Mouse (Mus musculus): Measurements from ENCODE around the gene Il11. TPM values are rescaled to one million over a fixed set of nuclear protein-coding genes. Genes with fewer than 3 reads are reported as not detected.

Gene Il11
- polyA plus RNA-seq, 1 experiment = 0.60 TPM

DNA sequence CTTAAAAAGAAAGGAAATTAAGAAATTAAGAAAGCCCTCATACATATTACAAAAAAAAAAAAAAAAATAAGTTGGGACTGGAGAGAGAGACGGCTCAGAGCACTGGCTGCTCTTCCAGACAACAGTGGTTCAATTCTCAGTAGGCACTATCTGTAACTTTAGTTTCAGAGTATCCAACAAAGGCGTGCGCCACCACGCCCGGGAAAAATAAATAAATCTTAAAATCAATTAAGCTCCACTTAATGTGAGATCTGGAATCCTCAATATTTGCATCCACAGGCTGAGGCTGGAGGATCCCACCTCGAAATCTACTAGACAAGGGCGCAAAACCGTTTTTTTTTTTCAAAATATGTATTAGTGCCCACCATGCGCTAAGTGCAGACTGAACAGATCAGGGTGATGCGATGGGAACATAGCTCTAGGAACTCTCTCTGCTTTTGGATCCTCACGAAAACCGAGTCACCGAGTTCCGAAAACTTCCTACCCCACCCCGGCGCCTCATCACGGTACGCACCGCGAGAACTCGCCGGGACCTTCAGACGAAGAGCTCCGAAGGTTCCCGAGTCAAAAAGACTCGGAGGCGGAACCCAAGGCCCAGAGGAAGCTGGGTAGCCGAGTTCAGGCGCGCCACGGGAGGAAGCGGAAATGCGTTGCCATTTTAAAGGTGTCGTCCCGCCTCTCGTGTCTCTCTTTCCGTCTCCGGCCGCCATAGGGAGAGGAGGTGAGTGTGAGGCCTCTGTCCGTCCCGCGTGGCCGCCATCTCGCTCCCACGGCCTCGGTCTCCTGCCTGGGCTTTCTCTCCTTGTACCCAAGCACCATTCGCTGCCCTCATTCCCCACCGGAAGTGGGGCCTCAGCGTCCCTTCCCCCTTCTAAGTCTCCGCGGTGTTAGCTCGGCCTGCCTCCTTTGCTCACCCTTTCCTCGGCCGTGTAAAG is 9.9 kb upstream of the Il11 start, which contains the start of gene Rpl28:
Gene Rpl28, plus strand, starts transcription at position 597 of the 935 bp plus-strand sequence.
- no peak for TF ChIP-seq GATA1 (IDR thresholded peaks at IDR 0.05; ENCODE audit: low read length)

DNA sequence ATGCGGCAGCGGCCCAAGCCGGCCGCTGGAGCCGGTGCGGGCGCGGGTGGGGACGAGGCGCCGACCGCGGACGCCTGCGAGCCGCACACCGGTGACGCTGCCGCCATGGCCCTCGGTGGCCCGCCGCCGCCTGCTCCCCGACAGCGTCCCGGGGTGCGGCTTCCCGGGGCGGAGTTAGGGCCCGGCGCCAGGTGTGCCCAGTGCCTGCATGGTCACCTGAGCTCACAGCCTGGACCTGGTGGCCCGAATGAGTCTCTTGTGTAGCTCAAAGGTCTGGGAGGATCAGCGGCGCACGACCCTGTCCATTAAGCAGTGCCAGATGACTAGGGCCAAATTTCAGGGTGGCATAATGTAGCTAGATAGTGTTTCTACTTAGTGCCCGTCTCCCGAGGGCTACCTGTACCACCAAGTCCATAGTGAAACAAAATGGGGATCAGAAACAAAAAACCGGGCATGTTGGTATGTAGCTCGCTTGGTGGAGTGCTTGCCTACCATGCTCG is 6.8 kb upstream of the Il11 start, which contains the start of gene Tmem238:
Gene Tmem238, minus strand, starts transcription at position 221 of the 500 bp plus-strand sequence.
- TF ChIP-seq GATA1 (IDR thresholded peaks at IDR 0.05; ENCODE audit: low read length) = no peak

DNA sequence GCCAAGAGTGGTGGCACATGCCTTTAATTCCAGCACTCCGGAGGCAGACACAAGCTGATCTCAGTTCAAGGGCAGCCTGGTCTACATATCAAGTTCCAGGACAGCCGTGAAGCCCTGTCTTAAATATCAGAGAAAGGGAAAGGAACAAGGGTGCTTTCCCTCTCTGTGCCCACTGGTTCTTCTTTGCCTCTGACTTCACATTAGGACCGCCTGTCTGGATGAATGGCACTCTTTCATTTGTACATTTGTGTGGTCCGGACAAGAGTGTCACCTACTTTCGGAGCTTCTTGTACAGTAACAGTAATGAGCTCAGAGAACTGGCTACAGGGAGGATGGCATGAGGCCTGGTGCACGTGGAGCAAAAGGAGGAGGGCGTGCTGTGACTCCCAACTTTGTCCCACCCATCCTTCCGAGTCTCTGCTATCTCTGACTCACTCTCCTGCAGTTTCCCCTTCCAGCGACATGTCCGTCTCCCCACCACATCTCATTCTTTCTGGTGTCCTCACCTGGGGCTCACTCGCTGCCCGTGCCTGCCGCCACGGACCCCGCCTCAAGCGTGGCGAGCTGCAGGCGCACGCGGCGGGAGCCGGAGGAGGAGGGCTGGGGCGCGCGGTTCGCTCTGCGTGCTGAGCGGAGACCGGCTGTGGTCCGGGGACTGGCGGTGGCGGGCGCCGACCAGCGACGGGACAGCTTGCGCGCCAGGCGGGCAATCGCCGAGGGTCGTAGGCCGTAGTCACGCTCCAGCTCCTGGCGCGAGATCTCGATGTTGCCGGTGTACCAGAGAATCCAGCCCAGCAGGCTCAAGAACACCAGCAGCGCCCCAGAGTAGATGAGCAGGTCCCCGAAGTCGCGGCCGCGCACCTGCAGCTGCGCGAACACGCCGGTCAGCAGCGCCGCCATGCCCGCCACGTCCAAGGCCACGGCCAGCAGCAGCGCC is 6.1 kb upstream of the Il11 start:
- TF ChIP-seq GATA1 (IDR thresholded peaks at IDR 0.05; ENCODE audit: low read length) = no peak

DNA sequence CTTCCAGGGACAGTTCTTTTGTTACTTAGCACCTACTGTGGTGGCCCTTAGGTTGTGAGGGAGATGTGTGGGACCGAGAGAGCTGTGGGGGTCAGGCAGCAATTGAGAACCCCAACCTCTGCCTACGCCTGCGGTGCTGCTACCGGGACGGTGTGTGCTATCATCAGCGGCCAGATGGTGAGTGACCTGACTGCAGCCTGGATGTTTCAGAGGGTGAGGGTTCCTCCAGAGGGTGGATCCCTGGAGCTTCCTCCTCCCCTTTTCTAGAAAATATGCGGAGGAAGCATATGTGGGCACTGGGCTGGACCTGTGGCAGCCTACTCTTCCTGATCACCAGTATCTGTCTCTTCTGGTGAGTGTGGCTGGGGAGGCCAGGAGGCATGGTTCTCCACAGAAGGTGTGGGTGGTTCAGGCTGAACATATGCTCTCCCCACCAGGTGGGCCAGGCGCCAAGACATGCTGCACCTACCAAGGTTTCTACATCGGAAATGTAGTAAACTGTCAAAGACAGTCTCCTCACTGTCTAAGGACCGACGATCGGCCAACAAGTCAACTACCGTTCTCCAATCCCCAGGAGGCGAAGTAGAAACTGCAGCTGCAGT is 1.1 kb upstream of the Il11 start:
- no peak for TF ChIP-seq GATA1 (IDR thresholded peaks at IDR 0.05; ENCODE audit: low read length)

DNA sequence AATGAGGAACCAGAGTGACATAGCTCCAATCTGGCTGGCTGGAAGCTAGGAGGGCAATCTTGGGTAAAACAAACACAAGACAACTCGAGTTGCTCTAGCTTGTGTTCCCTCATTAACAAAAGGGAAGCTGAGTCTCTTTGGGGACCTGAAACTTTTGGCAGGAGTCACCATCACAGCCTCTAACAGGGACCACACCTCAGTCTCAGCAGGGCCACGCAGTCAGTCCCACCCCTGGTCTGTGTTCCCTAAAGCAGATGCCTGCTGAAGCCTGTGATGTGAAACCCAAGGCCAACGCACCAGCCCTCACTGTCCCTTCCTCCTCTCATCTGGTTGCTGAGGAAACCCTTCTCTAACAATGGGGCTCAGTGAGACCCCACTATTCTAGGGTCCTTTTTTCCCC is 529 bp downstream of the Il11 start:
- no peak for TF ChIP-seq GATA1 (IDR thresholded peaks at IDR 0.05; ENCODE audit: low read length)

DNA sequence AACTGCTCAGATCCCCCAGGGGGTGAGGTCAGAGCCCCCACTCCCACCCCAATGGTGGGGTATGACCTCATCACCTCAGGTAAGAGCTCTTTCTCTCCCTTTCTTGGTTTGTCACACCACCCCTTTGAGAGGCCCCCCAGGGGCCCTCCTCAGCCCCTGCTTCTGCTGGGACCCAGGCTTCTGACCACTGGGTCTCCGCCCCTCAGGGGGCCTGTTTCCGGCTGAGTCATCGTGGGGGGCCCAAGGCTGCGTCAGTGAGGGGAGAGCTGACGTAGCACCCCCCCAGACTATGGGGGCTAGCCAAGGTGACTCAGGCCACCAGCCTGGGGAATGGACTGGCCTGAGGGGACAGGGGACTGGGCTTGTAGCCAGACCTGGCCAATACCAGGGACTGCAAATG is 2.7 kb downstream of the Il11 start:
- TF ChIP-seq GATA1 (IDR thresholded peaks at IDR 0.05; ENCODE audit: low read length) = no peak

DNA sequence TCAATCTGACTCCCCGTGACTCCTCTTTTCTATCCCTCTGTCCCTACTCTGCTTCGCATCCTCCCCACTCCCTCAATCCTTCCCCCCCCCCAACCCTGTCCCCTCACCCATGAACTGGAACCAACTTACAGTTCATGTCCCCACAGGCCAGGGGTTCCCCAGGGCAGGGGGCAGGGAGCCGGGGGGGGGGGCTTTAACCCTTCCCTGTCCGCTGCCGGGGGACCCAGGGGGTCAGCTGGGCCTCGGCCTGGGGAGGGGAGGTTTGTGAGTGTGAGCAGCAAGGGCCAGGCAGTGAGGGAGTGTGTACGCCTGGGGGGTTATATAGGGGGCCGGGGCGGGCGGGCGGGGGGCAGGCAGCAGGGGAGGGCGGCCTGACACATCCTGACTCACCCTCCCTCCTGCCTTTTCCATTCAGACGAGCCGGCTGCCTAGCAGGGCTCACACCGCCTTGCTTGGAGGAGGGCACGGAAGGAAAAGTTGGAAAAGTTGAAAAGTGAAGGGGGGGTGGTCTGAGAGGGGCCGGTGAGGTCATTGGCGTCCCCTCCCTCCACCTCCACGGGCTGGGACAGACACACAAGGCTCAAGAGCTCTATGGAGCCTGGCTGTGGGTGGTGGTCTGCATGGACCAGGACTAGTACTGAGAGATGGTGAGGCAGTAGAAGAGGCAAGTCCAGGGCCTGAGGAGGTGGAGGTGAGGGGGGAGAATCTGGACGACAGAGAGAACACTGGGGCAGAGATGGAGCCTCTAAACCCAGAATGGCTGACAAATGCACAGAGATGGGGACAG is 4.6 kb downstream of the Il11 start:
- no peak for TF ChIP-seq GATA1 (IDR thresholded peaks at IDR 0.05; ENCODE audit: low read length)

DNA sequence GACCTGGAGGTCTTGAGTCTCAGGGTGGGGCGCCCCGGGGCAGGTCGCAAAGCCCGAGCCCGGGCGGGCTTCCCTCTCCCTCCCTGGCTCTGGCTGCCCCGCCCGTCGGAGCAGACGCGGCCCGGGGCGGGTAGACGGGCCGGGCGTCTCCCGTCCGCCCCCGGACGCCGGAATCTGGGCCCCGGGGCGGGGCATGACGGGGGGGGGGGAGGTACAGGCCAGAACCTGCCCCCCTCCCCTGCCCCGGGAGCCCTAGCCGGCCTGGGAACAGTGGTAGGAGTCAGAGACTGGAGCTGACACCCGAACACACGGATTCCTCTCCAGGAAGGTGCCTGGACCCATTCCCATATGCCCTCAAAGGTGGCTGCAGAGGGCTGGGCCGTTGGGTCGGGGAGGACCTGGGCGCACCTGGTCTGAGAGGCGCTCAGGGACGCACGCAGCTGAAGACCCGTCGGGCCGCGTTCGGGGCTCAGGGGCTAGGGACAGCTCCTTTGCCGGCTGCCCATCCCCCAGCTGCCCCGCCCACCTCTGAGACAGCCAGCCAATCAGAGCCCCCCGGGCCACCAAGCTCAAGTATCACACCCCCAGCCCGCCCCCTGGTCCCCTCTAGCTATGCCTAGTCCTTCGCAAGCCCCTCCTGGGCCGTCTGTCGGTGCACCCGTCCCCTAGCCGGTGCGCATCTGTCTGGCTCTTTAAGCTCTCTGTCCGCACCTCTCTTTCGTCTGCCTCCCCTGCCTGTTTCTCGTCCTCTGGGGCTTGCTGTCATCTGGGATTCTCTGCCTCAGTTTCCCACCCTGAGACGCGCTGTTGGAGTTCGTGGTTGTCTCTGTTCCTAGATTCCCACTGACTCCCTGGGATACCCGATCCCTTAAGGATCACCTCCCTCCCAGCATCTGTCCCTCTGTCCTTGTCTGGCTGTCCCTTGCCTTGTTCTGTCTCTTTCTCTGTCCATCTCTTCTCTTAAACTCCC is 5.5 kb downstream of the Il11 start:
- no peak for TF ChIP-seq GATA1 (IDR thresholded peaks at IDR 0.05; ENCODE audit: low read length)

DNA sequence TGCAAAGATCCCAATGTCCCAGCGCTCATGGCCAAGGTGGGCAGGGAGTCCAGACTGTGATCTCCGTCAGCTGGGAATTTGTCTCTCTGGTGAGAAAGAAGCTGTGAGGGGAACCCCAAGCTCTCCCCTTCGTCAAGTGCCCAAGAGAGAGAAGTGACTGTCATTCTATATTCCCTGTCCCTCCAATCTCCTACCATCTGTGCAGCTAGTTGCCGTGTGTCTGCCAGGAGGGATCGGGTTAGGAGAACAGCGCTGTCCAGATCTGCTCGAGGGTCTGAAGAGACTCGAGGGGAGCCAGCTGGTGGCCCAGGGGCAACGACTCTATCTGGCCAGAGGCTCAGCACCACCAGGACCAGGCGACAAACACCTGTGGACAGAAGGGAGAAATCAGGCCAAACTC is 6.5 kb downstream of the Il11 start:
- no peak for TF ChIP-seq GATA1 (IDR thresholded peaks at IDR 0.05; ENCODE audit: low read length)

DNA sequence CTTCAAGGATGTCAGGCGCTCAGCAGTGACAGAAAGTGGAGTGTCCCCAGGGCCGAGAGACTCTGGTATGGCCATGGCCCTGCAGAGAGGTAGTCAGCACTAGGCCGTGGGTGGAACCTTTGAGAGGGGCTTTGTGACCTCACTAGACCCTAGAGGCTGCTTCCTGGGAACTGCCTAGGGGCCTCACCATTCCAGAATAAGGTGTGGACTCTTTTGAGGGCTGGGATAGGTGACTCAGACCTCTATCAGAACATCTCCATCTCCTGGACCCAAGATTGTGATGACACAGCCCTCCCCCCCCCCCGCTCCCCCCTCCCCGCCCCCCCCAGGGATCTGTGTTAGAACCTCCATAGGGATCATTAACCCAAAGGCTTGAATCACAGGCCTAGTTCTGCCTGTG is 11.5 kb downstream of the Il11 start, which contains the start of gene Fam71e2:
Gene Fam71e2, minus strand, starts transcription at position 101 of the 400 bp plus-strand sequence.
- no peak for TF ChIP-seq GATA1 (IDR thresholded peaks at IDR 0.05; ENCODE audit: low read length)

DNA sequence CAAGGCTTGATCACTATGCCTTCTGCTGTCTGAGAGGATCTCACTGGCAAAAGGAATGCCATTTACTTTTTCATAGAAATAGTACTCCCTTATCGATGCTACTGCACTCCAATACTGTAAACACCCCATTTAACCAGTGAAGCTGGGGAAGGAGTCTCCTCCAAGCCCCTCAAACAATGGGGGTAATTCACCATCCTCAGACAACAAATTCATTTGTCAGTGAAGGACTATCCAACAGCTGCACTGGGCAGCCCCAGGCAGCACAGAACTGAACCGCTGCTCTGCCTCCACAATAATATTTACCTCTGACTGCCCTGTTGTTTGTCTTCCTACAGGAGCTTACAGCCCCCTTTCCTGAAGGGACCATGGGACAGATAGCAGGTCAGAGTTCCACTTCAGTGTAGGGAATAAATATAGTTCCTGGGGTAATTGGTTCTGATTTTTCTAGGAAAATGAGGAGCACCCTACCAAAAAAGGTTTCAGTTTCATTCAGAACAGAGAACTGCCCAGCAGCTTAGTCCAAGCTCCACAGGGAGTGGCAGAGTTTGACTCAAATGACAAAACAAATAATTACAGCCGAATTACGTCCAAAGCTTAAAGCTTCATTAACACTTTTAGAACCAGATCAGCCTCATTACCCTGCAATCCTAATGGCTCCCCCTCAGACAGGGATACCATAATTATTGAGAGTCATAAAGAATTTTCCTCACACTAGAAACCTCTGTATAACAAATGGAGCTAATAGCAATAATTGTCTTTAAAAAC is 17.5 kb downstream of the Il11 start:
- TF ChIP-seq GATA1 (IDR thresholded peaks at IDR 0.05; ENCODE audit: low read length) = no peak

DNA sequence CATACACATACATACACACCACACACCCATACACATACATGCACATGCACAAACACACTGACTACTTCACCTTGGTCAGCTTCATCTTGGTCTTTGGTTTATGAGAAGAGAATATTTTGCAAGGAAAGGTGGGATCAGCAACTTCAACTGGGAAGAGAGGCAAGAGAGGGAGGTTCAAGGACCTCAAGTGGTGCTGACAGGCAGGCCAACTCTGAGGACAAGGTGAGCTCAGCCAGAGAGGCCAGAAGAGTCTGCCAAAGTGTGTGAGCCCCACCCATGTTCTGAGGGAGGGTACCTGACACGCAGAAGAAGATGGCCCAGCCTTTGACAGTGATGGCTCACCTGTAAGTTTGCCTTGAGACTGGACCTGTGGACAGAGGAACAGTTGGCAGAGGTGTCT is 23.0 kb downstream of the Il11 start:
- TF ChIP-seq GATA1 (IDR thresholded peaks at IDR 0.05; ENCODE audit: low read length) = no peak
